ENCODE assay signal across 8 mouse cellular contexts in genomic region chr16:23416657-23417293, GRCm38 (mm10). TPM values are rescaled to one million over a fixed set of nuclear protein-coding genes. Genes with fewer than 3 reads are reported as not detected.
A peak's percentile ranks its signal among the peaks of the same experiment; 100 is the strongest.
DNase-seq lines count a peak whose midpoint lies in the region; ATAC-seq lines count a peak whose summit lies in the region.

No protein-coding gene starts in this region.

- no peaks in the 10 kb centered on the region for H3K9me3 ChIP-seq in heart, embryonic 16.5 days (replicated peaks; ENCODE audit: control insufficient read depth, low read length)
- H3K9me3 ChIP-seq in limb, embryonic 10.5 days (replicated peaks): no peaks in the 10 kb centered on the region
- H3K9me3 ChIP-seq in midbrain, embryonic 16.5 days (replicated peaks; ENCODE audit: control insufficient read depth, low read length, poor library complexity, severe bottlenecking): no peaks in the 10 kb centered on the region

- peak overlapping the region; percentile 56 for H3K4me2 ChIP-seq in heart, embryonic 16.5 days (ENCODE audit: low read depth, low read length)
- H3K4me2 ChIP-seq in midbrain, embryonic 16.5 days (ENCODE audit: low read length): peak overlapping the region; percentile 35

- no peaks in the 10 kb centered on the region for H3K27me3 ChIP-seq in heart, embryonic 16.5 days (ENCODE audit: control insufficient read depth, insufficient read depth, low read length)
- H3K27me3 ChIP-seq in limb, embryonic 10.5 days (ENCODE audit: low read depth, poor library complexity, severe bottlenecking): no peaks in the 10 kb centered on the region
- no peaks in the 10 kb centered on the region for H3K27me3 ChIP-seq in midbrain, embryonic 16.5 days (ENCODE audit: control insufficient read depth, insufficient read depth, low read depth, low read length)

- H3K4me1 ChIP-seq in heart, embryonic 16.5 days (ENCODE audit: control insufficient read depth, insufficient read depth, low read length): peaks cover 11% of the 10 kb centered on the region; the same call in 1 of the 2 replicates
- H3K4me1 ChIP-seq in limb, embryonic 10.5 days: peaks cover 19% of the 10 kb centered on the region
- peaks cover 8% of the 10 kb centered on the region for H3K4me1 ChIP-seq in midbrain, embryonic 16.5 days (ENCODE audit: control insufficient read depth, insufficient read depth, low read length)

- no peaks in the 10 kb centered on the region for H3K36me3 ChIP-seq in heart, embryonic 16.5 days (ENCODE audit: control insufficient read depth, insufficient read depth)
- no peaks in the 10 kb centered on the region for H3K36me3 ChIP-seq in limb, embryonic 10.5 days
- H3K36me3 ChIP-seq in midbrain, embryonic 16.5 days (ENCODE audit: control insufficient read depth, insufficient read depth, low read length): no peaks in the 10 kb centered on the region

- H3K27ac ChIP-seq in heart, embryonic 16.5 days (ENCODE audit: low read length): no peak overlapping the region
- no peak overlapping the region for H3K27ac ChIP-seq in limb, embryonic 10.5 days
- no peak overlapping the region for H3K27ac ChIP-seq in midbrain, embryonic 16.5 days (ENCODE audit: low read length)

- DNase-seq in embryo, embryonic 10.5 days (ENCODE audit: low spot score): peak; percentile 48
- no peak for DNase-seq in limb, embryonic 10.5 days (ENCODE audit: low spot score)
- DNase-seq in cerebellum, postnatal 14 days: no peak
- no peak for DNase-seq in thymus, postnatal 0 days (ENCODE audit: low spot score)
- DNase-seq in frontal cortex, postnatal 10 days (ENCODE audit: low spot score in 2 of 2): no peak
- no peak for DNase-seq in urinary bladder, adult 2 months (ENCODE audit: low spot score)

- peak overlapping the region; percentile 32; the same call in 1 of the 2 replicates for H3K9ac ChIP-seq in heart, embryonic 16.5 days (ENCODE audit: low read length)
- H3K9ac ChIP-seq in midbrain, embryonic 16.5 days (ENCODE audit: low read depth, low read length): no peak overlapping the region

- peak; percentile 32; the same call in 1 of the 2 replicates for ATAC-seq in heart, embryonic 16.5 days (replicated peaks; ENCODE audit: extremely low read depth, insufficient read depth, low FRiP score)
- ATAC-seq in midbrain, embryonic 16.5 days: no peak

- WGBS in heart, embryonic 16.5 days: 37% methylated on average over 9 of the region's 9 CpGs
- 55% methylated on average over 9 of the region's 9 CpGs for WGBS in limb, embryonic 10.5 days
- 60% methylated on average over 9 of the region's 9 CpGs for WGBS in midbrain, embryonic 16.5 days

- H3K4me3 ChIP-seq in heart, embryonic 16.5 days (ENCODE audit: low read length): peak overlapping the region; percentile 20; the same call in 1 of the 2 replicates
- H3K4me3 ChIP-seq in limb, embryonic 10.5 days: peak overlapping the region; percentile 26
- H3K4me3 ChIP-seq in midbrain, embryonic 16.5 days (ENCODE audit: low read depth, low read length): peak overlapping the region; percentile 2; the same call in 1 of the 2 replicates

RNA-seq across cellular contexts. Expression of gene Rtp1, which starts 12.2 kb away (rescaled TPM):
- not detected in 2 replicates for polyA plus RNA-seq in heart, embryonic 16.5 days (2015; fragmentation: Nextera tagmentation; extraction: Ambion mirVana)
- not detected in 2 replicates for polyA plus RNA-seq in limb, embryonic 10.5 days (2016; fragmentation: Nextera tagmentation; extraction: Ambion mirVana)
- 0.13 and 0.25 TPM in 2 replicates for polyA plus RNA-seq in midbrain, embryonic 16.5 days (2015; fragmentation: Nextera tagmentation; extraction: Ambion mirVana)
- not detected in 2 replicates for polyA plus RNA-seq in thymus, postnatal 0 days (2015; fragmentation: Nextera tagmentation; extraction: Ambion mirVana)
- 0.01 TPM in 2 replicates for polyA plus RNA-seq in urinary bladder, adult 2 months (2012; rRNA removed)
